Mouse (Mus musculus) ES-CJ7 (cell line): ENCODE measurements around the gene Ptn.

Experiments
- DNase-seq: peaks from one replicate; pipeline ENCODE4 v3.0.0; 2011; ENCODE audit warnings: low read depth, low spot score

Gene Ptn

DNA sequence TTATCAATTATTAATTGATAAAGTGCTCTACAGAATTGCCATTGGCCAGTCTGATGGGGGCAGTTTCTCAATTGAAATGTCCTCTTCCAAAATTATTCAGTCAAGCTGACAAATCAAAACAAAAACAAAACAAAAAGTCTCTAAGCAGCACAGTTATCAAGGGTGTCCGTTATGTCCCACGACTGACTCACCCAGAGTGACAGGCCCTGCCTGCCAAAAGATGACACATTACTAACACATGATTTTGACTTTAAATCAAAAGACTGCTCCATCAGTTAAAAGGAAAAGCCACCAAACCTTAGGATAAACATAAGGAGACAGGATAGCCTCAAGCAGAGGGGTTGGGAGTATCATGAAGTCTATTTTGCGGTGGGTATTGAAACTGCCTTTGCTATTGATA, 6.6 kb upstream of the Ptn start:
- DNase-seq: no peak

DNA sequence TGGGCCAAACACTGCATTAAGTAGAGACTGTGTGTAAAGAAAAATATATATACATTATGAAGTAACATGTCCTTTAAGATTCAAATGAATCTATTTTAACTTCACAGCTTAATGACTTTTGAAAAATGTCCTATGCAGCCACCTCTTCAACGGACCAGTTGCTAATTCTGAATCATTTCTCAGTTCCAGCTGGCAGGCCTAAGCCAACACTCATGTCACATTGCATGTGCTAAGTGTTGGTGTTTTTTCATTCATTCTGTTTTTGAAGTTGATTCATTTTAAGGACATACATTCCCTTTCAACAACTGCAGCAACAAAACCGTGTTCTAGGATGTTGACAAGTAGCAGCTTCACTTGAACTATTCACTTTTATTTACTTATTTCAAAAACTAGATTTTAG, 6.0 kb upstream of the Ptn start:
- no peak for DNase-seq

DNA sequence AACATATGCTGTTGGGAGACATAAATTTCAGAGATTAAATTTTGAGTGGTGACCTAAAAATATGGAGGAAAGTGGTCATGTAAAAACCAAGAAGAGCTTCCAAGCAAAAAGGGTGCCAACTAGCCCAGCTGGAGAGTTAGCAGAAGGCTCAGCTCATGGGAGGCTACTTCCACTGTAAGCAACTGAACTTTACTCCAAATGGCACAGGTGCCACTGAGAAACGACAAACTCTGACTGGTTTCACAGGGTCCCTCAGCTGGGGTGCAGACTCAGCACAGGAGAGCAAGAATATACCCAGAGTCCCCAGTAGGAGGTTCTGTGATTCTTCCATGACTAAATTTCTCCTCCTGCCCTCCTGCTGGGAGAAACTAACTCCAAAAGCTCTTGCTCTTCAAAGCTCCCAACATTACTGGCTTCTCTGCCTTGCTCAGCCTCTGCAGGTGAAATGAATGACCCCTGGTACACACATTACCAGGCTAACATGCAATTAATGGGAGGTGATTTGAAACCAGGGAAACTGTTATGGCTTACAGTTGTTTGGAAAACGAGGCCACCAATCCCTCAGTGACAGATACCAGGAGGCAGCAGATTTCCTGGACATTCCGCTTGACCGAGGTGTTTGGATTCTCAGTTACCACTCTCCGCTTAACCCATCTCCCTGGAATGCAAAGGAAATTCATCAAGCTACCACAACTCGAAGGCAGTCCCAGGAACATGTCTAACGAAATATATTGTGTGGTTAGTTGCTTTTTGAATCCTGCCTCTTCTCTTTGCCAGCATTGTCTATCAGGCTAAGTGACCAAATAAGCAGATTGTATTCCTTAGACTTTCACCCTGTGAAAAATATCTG, 2.9 kb upstream of the Ptn start:
- no peak for DNase-seq

DNA sequence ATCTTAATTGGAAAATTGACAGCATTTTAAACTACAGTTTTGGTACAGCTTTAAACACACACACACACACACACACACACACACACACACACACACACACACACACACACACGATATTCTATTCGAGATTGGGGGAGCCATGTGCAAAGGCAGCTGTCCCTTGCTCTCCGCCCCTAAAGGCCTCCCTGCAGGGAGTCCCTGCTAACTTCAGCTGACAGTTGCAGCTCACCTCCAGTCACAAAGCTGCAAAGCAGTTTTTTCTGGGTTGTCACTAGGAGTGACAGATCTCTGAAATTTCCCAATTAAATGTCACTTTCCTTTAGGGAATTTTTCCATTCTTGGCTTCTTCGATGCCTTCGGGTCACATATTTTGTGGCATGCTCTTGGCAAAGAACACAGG, 428 bp upstream of the Ptn start:
- no peak for DNase-seq

DNA sequence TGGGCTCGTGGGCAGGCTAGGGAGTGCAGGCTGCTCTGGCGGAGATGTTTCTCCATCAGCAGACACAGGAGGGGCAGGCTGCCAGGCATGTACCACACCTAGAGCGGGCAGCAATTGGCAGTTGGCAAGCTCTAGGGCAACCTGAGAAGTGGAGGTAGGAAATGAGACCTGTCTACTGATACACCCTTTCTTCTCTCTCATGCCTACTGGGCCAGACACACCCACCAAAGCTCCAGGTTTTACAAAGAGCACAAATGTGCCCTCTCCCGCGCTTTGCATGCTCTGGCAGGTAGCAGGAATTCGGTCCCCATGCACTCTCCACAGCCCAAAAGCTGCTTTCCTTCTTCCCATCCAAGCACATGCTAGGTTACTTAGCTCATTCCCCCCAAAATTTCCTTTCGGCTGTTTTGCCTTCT, 701 bp downstream of the Ptn start:
- no peak for DNase-seq

DNA sequence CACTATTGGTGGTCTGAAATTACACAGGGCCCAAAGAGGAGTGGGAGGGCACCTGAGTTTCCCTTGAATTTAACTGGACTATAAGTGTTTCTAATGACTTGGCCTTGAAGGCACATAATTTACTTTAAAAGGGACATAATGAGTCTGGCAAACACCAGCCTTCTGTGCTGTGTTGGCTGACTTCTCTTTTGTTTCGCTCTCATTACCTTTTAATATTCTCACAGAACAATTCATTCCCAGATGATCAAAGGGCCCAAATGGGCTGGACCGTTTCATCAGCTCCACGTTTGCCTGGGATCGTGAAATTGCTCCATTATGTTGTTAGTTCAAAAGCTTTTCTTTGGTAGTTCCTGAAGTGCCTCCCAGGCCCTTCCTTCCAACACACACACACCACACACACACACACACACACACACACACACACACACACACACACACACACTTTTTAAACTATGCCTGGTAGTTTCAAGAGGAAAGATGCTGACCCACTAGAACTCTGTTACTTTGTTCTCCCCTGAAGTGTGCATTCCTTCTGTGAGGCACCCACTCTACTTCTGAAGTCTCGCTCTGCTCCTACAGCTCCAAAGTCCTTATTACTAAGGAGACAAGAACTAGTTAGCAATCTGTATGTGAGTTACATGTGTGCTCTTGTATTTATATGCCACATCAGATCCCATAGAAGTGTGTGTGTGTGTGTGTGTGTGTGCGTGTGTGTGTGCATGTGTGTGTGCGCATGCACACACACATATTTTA, 1.5 kb downstream of the Ptn start:
- DNase-seq: no peak

DNA sequence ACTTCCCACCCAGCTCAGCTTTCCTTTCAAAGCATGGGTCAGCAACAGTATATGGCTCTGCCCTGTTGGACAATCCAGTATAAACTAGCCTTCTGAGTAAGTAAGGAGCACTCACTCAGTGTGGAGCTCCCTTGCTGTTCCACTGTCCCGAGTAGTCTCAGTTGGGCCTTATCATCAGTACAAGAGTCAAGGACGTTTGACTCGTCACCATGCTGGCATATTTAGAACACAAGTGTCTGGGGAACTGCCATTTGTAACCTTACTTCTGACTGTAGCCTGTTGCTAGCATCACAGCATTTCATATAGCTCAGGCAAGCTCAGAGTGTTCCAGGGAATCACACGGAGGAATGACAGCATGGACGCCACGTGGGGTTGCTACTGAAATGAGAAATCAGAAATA, 3.1 kb downstream of the Ptn start:
- DNase-seq: no peak

DNA sequence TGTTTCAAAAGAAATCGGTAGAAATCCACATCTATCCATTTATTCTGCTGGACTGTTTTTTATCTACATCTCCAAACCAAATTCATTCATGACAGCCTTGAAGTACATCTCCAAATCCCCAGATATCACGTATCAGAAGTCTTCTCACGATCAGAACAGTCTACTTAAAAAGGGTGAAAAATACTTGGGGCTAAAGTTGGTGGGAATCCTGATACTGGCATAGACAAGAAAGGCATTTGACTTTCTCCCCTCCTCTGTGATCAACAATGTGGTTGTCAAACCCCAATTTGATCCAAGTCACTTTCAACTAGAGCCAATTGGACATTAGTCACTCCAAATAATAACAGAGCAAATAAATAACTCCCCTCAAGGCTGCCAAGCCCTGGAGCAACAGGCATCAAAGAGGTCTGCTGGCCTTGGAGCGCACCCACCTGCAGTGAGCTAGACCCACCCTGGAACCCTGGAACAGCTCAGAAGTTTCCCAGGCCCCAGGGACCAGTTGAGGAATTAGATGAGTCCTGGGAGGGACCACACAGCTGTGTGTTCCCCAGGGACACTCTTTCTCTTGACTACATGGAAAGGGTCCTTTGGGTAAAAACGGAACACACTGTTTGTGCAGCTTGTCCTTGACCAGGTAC, 9.6 kb downstream of the Ptn start:
- no peak for DNase-seq

DNA sequence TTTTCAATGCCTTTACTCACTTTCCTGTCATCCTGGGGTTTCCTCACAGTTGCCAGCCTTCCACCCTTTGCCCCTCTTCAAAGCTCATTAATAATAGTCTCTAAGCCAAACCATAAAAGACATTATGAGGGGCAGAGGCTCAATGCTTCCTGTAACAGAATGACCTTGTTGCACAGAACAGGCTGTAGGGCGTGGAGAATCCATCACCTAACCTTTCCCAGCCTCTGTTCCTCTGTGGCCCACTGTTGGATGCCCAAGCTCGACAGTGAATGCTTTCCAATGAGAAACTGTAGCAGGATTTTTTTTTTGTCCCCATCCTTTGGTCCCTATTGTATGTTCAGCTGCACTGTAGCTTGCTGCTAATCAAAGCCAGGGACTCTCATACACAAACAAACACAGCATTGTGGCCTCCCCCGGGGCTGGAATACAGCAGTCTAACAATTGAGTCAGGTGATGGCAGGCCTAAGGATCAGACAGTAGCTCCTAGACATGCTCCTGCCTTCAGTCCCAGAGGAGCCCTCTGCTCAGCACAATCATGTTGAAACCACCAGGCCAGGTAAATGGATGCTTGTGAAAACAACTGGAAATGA, 12.9 kb downstream of the Ptn start:
- no peak for DNase-seq

DNA sequence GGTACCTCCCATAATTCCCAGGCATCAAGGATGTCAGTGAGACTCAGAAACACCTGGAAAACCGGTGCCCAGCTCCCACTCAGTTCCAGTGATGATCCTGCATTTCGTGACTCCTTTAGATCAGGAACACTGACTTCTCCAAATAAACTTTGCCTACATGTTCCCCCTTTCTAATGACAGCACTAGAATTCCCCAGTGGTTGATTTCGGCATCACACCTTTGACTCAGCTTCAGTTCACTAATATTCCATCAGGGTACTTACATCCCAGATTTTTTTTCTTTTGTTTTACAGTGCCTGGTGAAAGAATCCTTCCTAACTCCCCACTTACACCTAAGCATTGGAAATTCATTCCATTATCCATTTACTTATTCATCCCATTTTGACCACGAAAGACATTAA, 15.5 kb downstream of the Ptn start:
- DNase-seq: peak; percentile 35

DNA sequence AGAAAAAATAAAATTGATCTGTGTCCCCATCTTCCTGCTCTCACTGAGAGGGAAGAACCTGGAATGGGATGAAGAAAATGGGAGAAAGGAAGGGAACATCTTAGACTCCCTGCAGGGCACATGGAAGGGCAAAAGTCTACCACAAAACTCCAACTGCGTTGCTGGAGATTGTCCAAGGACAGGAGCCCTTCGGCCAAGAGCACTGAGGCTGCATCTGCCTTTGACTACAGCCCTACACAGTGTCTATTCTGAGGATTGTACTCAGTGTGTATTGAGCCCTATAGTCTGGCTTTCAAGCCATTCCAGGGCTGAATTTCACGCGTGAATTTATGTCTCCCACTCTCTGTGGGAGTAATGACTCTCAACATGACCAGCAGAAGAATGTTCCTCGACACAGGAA, 16.2 kb downstream of the Ptn start:
- DNase-seq: no peak

DNA sequence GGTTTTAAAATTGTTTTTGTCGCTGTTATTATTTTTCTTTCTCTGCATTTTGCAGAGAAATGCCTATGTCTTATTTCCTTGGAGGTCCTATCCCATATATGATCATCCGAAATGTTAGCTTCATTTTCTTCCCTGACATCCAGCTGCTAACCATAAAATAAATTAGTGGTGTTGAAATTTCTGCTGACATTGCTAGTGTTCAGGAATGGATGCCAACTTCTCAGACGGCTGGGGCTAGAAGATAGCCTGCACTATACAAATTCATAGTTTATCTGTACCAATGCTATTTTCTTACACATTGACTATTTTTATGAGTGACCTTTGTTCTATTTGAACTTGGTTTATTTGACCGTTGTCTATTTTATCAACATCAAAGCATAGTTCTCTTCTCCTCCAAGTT, 20.8 kb downstream of the Ptn start:
- no peak for DNase-seq

DNA sequence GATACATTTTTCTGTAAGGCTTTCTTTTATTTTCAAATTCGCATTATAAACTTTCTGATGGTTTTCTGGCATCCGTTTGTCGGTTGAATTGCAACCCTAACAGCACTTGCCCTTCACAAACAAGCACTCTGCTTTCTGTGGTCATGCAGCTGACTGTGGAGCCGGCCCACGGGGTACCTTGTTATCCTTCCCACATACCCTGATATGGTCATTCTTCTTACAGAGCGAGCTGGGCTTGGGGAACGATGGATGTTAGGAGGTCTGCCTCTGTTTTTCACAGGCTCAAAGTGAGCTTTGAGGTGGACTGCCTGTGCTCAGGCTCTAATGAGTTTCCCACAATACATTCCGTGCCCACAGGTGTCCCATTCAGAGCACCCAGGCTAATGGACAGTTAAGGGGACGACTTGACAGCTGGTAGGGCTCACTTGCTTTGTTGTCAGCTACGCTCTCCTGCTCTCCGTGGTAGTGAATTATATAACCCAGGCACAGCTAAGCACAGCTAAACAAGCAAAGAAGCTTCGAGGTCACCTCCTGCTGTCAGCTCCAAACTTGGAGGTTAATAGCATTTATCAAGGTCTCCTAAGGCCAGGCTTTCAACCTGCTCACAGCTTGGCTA, 21.3 kb downstream of the Ptn start:
- no peak for DNase-seq

DNA sequence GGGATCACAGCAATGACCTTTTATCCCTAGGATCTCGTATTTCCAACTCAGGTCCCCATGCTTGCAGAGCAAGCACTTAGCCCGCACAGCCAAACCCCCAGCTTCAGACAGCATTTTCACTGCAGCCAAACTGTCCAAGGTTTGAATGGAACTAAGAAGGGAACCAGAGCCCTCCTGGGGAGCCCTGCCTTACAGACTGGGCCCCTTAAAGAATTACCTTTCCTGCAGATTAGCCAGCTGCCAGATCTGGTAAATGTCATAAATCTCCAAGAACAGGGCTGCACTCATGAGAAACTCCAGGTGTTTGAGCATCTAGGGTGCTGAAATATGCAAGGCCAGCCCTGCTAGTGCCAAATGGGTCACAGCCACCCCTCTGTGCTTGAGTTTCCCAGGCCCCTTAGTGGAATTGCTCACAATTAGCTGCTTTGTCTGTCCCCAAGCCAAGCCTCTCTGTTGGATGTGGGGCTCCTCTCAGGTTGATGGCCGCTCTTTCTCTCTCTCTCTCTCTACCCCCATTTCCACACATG, 25.3 kb downstream of the Ptn start:
- DNase-seq: no peak

DNA sequence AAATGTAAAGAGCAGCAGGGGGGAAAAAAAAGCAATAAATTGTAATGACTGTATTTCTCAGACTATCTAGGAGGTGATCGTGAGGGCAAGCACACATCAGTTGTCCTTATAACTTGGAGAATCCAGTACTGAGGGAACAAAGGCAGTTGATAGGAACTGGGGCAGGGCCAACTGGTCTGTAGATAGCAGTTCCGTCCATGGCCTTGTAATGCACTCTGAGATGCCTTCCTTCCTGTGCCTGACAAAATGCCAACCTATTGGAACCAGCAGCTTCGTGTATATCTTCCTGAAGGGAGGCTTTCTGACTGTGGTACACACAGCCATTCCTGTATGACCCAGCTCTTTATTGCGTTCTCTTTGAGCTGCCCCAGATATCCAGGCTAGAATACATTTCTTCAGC, 27.5 kb downstream of the Ptn start:
- DNase-seq: no peak

DNA sequence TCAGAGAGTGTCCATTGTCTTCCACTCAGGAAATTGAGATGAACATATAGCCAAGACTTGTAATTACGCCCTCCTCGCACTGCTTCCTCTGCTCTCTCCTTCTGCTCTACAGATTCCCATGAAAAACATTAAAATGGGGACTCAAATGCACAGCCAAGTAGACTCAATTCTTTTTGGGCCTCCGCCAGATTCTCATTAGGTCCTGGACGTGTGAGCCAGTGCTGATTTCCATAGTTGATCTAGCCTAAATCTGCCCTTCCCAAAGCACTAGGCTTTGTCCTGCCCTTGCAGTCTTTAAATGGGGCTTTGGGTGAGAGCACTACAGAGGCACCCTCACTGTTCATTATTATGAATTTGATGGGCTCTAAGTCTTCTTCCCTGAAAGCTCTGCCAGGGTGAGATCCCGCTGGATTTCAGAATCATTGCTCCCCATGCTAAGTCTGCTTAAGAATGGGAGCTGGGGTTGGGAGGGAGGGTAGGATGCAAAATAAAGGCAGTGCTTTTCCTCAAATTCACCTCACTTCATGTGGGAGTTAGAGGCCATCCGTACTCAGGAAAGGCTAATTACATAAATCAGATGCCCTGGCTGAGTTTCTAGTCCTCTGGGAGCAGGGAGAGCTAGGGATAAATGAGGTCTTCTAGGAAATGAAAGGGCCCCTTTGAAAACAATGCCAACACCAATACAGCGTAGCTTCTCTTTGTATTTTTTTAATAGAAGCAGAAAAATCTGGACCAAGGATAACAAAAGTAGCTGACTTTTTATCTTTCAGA, 32.3 kb downstream of the Ptn start:
- DNase-seq: no peak

DNA sequence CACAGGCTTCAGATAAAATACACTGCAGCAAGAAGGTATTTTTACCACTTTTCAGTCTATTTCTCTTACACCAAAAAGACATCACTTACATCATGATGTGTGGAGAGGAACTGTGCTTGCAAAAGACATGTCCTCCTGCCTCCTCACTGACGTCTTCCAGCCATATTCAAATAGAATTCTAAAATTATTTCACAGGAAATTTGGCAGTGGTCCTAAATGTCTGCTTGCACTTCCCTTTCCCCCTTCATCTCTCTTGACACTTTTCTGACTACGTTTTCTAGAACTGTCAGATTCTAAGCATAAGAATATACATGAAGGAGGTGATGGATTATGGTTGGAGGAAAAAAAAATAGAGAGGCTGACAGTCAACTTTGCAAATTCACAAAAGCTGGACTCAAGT, 33.0 kb downstream of the Ptn start:
- DNase-seq: no peak

DNA sequence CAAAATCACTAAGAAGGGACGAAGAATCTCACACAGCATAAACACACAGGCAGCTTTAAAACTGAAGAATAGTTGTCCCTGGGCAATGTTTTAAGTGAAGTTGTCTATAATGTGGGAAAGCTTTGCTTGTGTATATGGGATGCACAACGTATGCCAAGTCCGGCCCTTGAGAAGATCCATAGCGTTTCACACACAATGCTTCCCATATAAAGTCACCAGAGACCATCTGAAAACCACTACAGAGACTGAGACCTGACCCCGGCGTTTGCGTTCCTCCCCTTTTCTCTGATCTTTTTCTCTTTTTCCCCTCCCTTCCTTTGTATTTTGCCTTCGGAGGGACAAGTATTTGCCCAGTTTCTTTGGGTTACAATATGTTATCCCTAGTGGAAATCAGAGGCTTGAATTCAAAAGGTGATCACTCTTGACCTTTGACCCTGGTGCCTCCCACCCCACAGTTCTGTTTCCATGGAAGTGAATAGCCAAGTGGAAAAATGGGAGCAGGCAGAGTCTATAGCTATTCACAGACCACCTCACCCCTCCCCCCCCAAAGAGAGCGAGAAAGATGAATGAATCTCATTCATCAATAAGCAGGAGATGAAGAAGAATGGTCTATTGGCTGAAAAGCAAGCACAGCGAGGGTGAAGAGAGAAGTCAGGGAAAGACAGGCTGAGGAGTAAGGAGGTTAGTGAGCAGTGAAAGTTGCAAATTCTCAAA, 34.2 kb downstream of the Ptn start:
- no peak for DNase-seq

DNA sequence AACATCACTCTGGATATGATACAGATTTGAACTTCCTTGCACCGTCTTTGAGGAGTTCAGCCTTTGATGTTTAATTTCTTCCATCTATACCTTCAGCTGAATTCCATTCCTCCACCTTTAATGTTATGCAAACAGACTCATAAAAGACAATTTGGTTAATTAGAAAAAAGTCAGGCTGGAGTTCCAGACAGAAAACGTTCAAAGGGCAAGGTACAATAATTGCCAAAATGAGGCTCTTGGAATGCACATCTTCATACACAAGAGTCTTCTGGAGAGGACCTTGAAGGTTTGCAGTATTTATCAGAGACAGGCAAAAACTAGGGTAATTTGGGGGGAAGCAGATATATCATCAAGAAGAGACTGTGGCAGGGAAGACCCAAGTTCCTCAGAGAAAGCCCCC, 37.5 kb downstream of the Ptn start:
- no peak for DNase-seq

DNA sequence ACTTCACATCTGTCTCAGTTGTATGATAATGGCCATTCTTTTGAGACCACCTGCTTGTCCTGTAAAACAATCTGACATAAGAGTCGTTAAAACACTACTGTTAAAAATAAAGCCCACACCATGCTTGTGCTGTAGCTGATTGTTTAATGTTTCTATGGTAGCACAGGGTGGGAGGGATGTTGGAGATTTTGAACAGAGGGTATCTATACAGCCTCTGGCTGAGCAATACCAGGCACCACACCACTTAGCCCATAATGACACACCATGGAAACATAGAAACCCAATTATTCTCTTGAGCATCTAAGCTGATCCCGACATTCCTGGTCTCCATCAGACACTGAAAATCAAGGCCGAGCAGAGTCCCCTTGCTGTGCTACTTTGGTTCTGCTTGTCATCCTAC, 41.0 kb downstream of the Ptn start:
- no peak for DNase-seq
